Mouse (Mus musculus) midbrain, embryonic 10.5 days (tissue): ENCODE results near the gene Atp2b2. TPM values are rescaled to one million over a fixed set of nuclear protein-coding genes. Genes with fewer than 3 reads are reported as not detected.

ENCODE experiments used
- DNase-seq: peaks from one replicate; pipeline ENCODE4 v3.0.0-alpha.2; 2017; ENCODE audit warnings: low spot score
- H3K27ac ChIP-seq: fragments of 300-500 bp; sonication (generic); replicated peaks from 2 replicates; pipeline ENCODE4 v1.5.1; 2016; ENCODE audit warnings: mild to moderate bottlenecking
- H3K27me3 ChIP-seq: fragments of 300-500 bp; sonication (generic); 2 replicates; pipeline ENCODE4 v1.6.1; 2016; ENCODE audit warnings: low read depth, mild to moderate bottlenecking; ENCODE audit not compliant: poor library complexity, severe bottlenecking
- H3K36me3 ChIP-seq: fragments of 300-500 bp; sonication (generic); 2 replicates; pipeline ENCODE4 v1.6.1; 2016; ENCODE audit warnings: mild to moderate bottlenecking, moderate library complexity
- H3K4me1 ChIP-seq: fragments of 300-500 bp; sonication (generic); 2 replicates; pipeline ENCODE4 v1.6.1; 2016
- H3K4me3 ChIP-seq: fragments of 300-500 bp; sonication (generic); 2 replicates; pipeline ENCODE4 v1.5.1; 2016; ENCODE audit warnings: mild to moderate bottlenecking, moderate library complexity
- H3K9me3 ChIP-seq: fragments of 300-500 bp; sonication (generic); replicated peaks from 2 replicates; pipeline ENCODE4 v1.6.1; 2016; ENCODE audit warnings: mild to moderate bottlenecking
- WGBS: fragments of 180-500 bp; shearing (Covaris S2); methylation state at CpG from one replicate; pipeline ENCODE4 v1.1.7; 2016; 5-methylcytosine and 5-hydroxymethylcytosine counted together
- microRNA-seq: library from miRNA; unstranded; fragments of <30 nt; microRNA quantifications from one replicate; pipeline ENCODE4, GENCODE M21; 2017
- polyA plus RNA-seq: library from polyadenylated mRNA; unstranded; fragments of >200 nt; fragmentation: Nextera tagmentation; extraction: Ambion mirVana; gene quantifications from 2 replicates; pipeline ENCODE4 v1.2.1, GENCODE M21; 2016

The Atp2b2 gene
- polyA plus RNA-seq, 1 experiment from 2014 or later, result 1.1 TPM

DNA sequence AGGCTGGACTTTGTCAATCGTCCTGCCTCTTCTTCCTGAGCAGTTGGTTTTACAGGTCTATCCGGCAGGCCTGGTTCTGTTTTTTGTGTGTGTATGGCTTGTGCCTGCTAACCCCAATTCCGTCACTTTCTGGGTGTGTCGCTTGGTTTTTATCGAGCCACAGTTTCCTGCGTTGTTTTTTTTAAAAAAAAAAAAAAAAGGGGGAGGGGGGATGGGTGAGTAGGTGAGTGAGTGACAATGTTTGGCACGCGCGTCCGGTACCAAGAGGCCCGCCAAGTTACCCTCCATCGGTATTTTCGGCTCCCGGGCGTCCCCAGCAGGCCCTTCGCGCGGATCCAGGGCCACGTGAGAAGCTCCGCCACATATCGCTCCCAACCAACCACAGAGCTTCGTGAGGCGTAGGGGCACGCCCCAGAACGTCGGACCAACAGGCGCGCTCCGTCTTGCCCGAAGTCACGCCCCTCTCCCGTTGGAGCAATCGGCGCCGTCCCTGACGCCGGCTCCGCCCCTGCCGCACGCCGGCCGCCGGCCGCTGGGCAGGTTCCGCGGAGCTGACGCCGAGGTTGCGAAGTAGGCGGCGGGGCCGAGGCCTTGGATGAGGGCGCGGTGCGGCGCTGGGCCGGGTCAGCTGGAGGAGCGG, 345.7 kb downstream of the Atp2b2 start, which contains the start of gene Tatdn2:
TSS of gene Tatdn2 (plus strand) at position 469 of the 640 bp plus-strand sequence.
- WGBS, result under 1% methylated on average over 58 of the region's 58 CpGs
- Histone ChIP-seq H3K36me3 (peaks cover 25% of the 10 kb centered on the region), H3K9me3 (no peaks in the 10 kb centered on the region), H3K27ac (peak within 1 kb of the TSS; percentile 88), H3K27me3 (no peaks in the 10 kb centered on the region; the same call in 1 of the 2 replicates), H3K4me3 (peak within 1 kb of the TSS; percentile 91), H3K4me1 (peaks cover 33% of the 10 kb centered on the region)
- peak; percentile 96 for DNase-seq

DNA sequence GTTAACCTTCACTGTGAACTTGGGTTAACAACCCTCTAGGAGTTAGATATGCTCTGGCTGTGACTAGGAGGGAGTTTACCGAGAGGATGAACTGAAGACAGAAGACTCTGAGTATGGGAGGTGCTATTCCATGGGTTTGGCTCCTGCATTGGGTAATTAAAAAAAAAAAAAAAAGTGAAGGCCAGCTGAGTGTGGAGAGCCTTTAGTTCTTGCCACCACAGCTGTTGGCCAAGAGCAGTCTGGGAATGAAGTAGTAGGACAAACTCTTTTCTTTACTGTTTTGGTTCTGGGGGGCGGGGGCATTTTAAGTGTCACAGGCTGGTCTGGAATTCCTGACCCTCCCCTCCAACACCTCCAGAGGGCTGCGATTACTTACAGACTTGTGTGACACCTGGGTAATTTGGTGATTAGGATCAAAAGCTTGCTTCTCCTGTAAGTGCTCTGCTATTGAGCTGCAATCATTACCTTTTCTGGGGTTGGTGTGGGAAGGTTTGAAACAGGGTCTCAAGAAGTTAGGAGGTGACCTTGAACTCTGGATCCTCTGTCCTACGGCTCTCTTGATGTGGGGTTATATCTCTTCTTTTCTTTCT, 346.6 kb downstream of the Atp2b2 start:
- WGBS, result 81% methylated on average over 4 of the region's 4 CpGs
- Histone ChIP-seq H3K27ac (peak overlapping the region; percentile 88; the same call in 1 of the 2 replicates), H3K36me3 (peaks cover 17% of the 10 kb centered on the region)

DNA sequence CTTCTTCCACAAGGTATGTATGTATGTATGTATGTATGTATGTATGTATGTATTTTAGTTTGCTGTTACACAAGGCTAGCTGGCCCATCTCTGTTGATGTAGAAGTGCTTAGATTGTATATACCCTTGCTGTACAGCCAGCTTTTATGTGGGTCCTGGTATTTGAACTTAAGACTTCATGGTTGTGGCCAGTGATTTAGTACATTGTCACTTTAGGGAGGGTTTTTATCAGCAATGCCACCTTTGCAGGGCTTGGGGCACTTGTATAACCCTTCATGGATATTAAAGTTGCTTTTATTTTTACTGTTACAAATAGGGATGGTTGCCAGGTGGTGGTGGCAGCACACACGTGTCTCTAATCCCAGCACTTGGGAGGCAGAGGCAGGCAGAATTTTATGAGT, 347.2 kb downstream of the Atp2b2 start:
- no peak overlapping the region for H3K4me3 ChIP-seq
- WGBS, result 74% methylated on average over 1 of the region's 1 CpGs
- no peak overlapping the region for H3K27ac ChIP-seq
- H3K4me1 ChIP-seq, result peaks cover 41% of the 10 kb centered on the region
- H3K9me3 ChIP-seq, result no peaks in the 10 kb centered on the region
- no peak for DNase-seq
- no peaks in the 10 kb centered on the region; the same call in 1 of the 2 replicates for H3K27me3 ChIP-seq
- H3K36me3 ChIP-seq, result peaks cover 10% of the 10 kb centered on the region

More for the DNA sequence above, 346.6 kb downstream of the Atp2b2 start:
- peaks cover 36% of the 10 kb centered on the region for H3K4me1 ChIP-seq
- H3K9me3 ChIP-seq, result no peaks in the 10 kb centered on the region
- no peaks in the 10 kb centered on the region; the same call in 1 of the 2 replicates for H3K27me3 ChIP-seq
- no peak for DNase-seq
- peak overlapping the region; percentile 91 for H3K4me3 ChIP-seq

Small RNA genes lying within 50 kb of the gene (microRNA-seq; reads per million reads assigned to microRNA genes)
- gene Mir7042, result 0.90 reads per million

Other genes starting within 250 kb of the Atp2b2 start
- 0.59 and 0.65 TPM in 2 replicates for gene Slc6a11, start 88.6 kb upstream of the Atp2b2 start, polyA plus RNA-seq
- gene Slc6a1, start 240.0 kb upstream of the Atp2b2 start, polyA plus RNA-seq, result 4.7 and 13.1 TPM in 2 replicates